Mouse (Mus musculus) cerebellum, adult 2 months (tissue): Measurements from ENCODE around the gene 4931428F04Rik.

Source experiments
- CTCF ChIP-seq: fragments of 200-500 bp; IDR thresholded peaks from 2 replicates; pipeline ENCODE4 v1.5.1; 2011; ENCODE audit warnings: low read depth, mild to moderate bottlenecking, control low read depth, low read length, moderate library complexity, borderline replicate concordance; ENCODE audit not compliant: insufficient read depth
- POLR2A ChIP-seq: fragments of 200-500 bp; IDR thresholded peaks from 2 replicates; pipeline ENCODE4 v1.6.1; 2011; ENCODE audit warnings: low read length, control low read depth, borderline replicate concordance; ENCODE audit not compliant: insufficient read depth

DNA sequence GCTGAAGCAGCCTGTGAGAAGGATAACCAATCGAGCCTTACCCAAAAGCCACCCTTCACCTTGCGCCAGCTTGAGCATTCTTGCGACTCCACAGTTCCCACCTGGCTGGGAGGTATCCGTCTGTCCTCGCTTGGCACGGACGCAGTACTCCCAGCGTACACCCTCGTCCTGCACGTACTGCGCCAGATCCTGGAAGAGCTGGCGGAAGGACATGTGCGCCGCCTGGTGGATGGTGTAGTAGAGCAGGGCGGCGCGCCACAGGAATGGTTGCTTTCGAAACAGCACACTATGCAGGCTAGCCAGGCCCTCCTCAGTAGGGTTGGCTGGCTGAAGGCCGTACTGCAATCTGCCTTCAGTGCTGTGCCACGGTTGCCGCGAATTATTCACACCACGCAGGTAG lies 6.6 kb downstream of the 4931428F04Rik start:
- TF ChIP-seq CTCF (peak; percentile 73), POLR2A (no peak)
